Mouse (Mus musculus): ENCODE measurements around the gene Inppl1. TPM values are rescaled to one million over a fixed set of nuclear protein-coding genes. Genes with fewer than 3 reads are reported as not detected.
A peak's percentile ranks its signal among the peaks of the same experiment; 100 is the strongest.

Gene Inppl1
- polyA plus RNA-seq (2015; fragmentation: Nextera tagmentation; extraction: Ambion mirVana), result 2.1 and 5.6 TPM in 2 replicates

- DNase-seq (ENCODE audit: low spot score), result peak; percentile 35
Observed at GRCm38 (mm10) chr7:101837606-101838471, at the start of gene Inppl1. Inppl1 (minus strand) TSS chr7:101838229.

- DNase-seq (ENCODE audit: low spot score), result no peak
Observed at GRCm38 (mm10) chr7:101886274-101886673, 48.2 kb upstream of the Inppl1 start.

GRCm38 (mm10) chr7:101884160-101884559, 46.1 kb upstream of the Inppl1 start:
- DNase-seq (ENCODE audit: low spot score), result no peak

GRCm38 (mm10) chr7:101882413-101883154, 44.6 kb upstream of the Inppl1 start:
- DNase-seq (ENCODE audit: low spot score), result no peak

GRCm38 (mm10) chr7:101880855-101881254, 42.8 kb upstream of the Inppl1 start:
- no peak for DNase-seq (ENCODE audit: low spot score)

- no peak for DNase-seq (ENCODE audit: low spot score)
Observed at GRCm38 (mm10) chr7:101875978-101876377, 37.9 kb upstream of the Inppl1 start.

- no peak for DNase-seq (ENCODE audit: low spot score)
Observed at GRCm38 (mm10) chr7:101871296-101871695, 33.3 kb upstream of the Inppl1 start.

GRCm38 (mm10) chr7:101870629-101871028, 32.6 kb upstream of the Inppl1 start, which contains the start of gene Folr1:
Folr1 (minus strand) TSS chr7:101870788.
- DNase-seq (ENCODE audit: low spot score), result no peak

GRCm38 (mm10) chr7:101869163-101869500, 31.1 kb upstream of the Inppl1 start:
- no peak for DNase-seq (ENCODE audit: low spot score)

- no peak for DNase-seq (ENCODE audit: low spot score)
Observed at GRCm38 (mm10) chr7:101868241-101869162, 30.5 kb upstream of the Inppl1 start.

- no peak for DNase-seq (ENCODE audit: low spot score)
Observed at GRCm38 (mm10) chr7:101867482-101867881, 29.5 kb upstream of the Inppl1 start.

GRCm38 (mm10) chr7:101866491-101867265, 28.6 kb upstream of the Inppl1 start:
- no peak for DNase-seq (ENCODE audit: low spot score)

- DNase-seq (ENCODE audit: low spot score), result no peak
Observed at GRCm38 (mm10) chr7:101863415-101863814, 25.4 kb upstream of the Inppl1 start, which contains the start of gene Anapc15. Anapc15 (plus strand) TSS chr7:101863715.

GRCm38 (mm10) chr7:101862291-101862690, 24.3 kb upstream of the Inppl1 start:
- no peak for DNase-seq (ENCODE audit: low spot score)

GRCm38 (mm10) chr7:101860978-101861377, 22.9 kb upstream of the Inppl1 start:
- no peak for DNase-seq (ENCODE audit: low spot score)

- no peak for DNase-seq (ENCODE audit: low spot score)
Observed at GRCm38 (mm10) chr7:101858362-101858761, 20.3 kb upstream of the Inppl1 start.

- DNase-seq (ENCODE audit: low spot score), result no peak
Observed at GRCm38 (mm10) chr7:101857094-101857493, 19.1 kb upstream of the Inppl1 start, which contains the start of gene Folr2. Folr2 (minus strand) TSS chr7:101857194.

- no peak for DNase-seq (ENCODE audit: low spot score)
Observed at GRCm38 (mm10) chr7:101853816-101854215, 15.8 kb upstream of the Inppl1 start.

- DNase-seq (ENCODE audit: low spot score), result no peak
Observed at GRCm38 (mm10) chr7:101852846-101853245, 14.8 kb upstream of the Inppl1 start.

- DNase-seq (ENCODE audit: low spot score), result no peak
Observed at GRCm38 (mm10) chr7:101851689-101852088, 13.7 kb upstream of the Inppl1 start.
